Comparison of ENCODE assay signal across 8 mouse cellular contexts in genomic region chr3:96239949-96240798, GRCm38 (mm10). TPM values are rescaled to one million over a fixed set of nuclear protein-coding genes. Genes with fewer than 3 reads are reported as not detected.
A peak's percentile ranks its signal among the peaks of the same experiment; 100 is the strongest.
DNase-seq lines count a peak whose midpoint lies in the region; ATAC-seq and TF ChIP-seq lines count a peak whose summit lies in the region.
"Not testable (repeated sequence)": the region's sequence is repeated elsewhere in the genome, so short reads cannot be mapped to it uniquely, and the experiment has no call there.

Gene Hist2h2aa2 (minus strand): TSS chr3:96240276.

- H3K9me3 ChIP-seq in forebrain, embryonic 13.5 days (replicated peaks); heart, postnatal 0 days (replicated peaks; ENCODE audit: control insufficient read depth, low read length); liver, embryonic 15.5 days (replicated peaks); neural tube, embryonic 13.5 days: not testable (repeated sequence)

- not testable (repeated sequence) for H3K27me3 ChIP-seq in forebrain, embryonic 13.5 days; heart, postnatal 0 days (ENCODE audit: control insufficient read depth, insufficient read depth, low read length); liver, embryonic 15.5 days; neural tube, embryonic 13.5 days

- H3K4me3 ChIP-seq in forebrain, embryonic 13.5 days = peak within 1 kb of the TSS; percentile 36
- H3K4me3 ChIP-seq in heart, postnatal 0 days (ENCODE audit: low read depth, low read length) = peak within 1 kb of the TSS; percentile 35
- peak within 1 kb of the TSS; percentile 47 for H3K4me3 ChIP-seq in liver, embryonic 15.5 days (replicated peaks)
- peak within 1 kb of the TSS; percentile 36 for H3K4me3 ChIP-seq in neural tube, embryonic 13.5 days

- H3K4me1 ChIP-seq in forebrain, embryonic 13.5 days = peaks cover 41% of the 10 kb centered on the region
- peaks cover 30% of the 10 kb centered on the region for H3K4me1 ChIP-seq in heart, postnatal 0 days (ENCODE audit: control insufficient read depth, insufficient read depth)
- H3K4me1 ChIP-seq in liver, embryonic 15.5 days (replicated peaks) = peaks cover 63% of the 10 kb centered on the region
- H3K4me1 ChIP-seq in neural tube, embryonic 13.5 days (replicated peaks) = peaks cover 34% of the 10 kb centered on the region

- peak; percentile 71 for DNase-seq in CD4-positive, CD25-positive, alpha-beta regulatory T cell, adult 2 months (ENCODE audit: low read depth, low spot score)
- DNase-seq in c-Kit-positive CD71-positive TER-119-positive erythroid progenitor cells, embryonic 14.5 days (ENCODE audit: low spot score) = peak; percentile 53
- DNase-seq in heart, postnatal 0 days (ENCODE audit: low spot score) = peak; percentile 82
- DNase-seq in kidney, postnatal 4 days = peak; percentile 94 to 97
- DNase-seq in telencephalon, adult 2 months (ENCODE audit: low read depth, low spot score) = peak; percentile 48

- not testable (repeated sequence) for TF ChIP-seq CTCF in heart, postnatal 0 days (IDR thresholded peaks at IDR 0.05; ENCODE audit: low read depth)

- peak within 1 kb of the TSS; percentile 65 for H3K9ac ChIP-seq in forebrain, embryonic 13.5 days
- peak within 1 kb of the TSS; percentile 37 for H3K9ac ChIP-seq in heart, postnatal 0 days (replicated peaks; ENCODE audit: low read depth, low read length)
- peak within 1 kb of the TSS; percentile 52 for H3K9ac ChIP-seq in liver, embryonic 15.5 days
- peak within 1 kb of the TSS; percentile 64 for H3K9ac ChIP-seq in neural tube, embryonic 13.5 days

- peak within 1 kb of the TSS; percentile 51 for H3K4me2 ChIP-seq in forebrain, embryonic 13.5 days
- H3K4me2 ChIP-seq in heart, postnatal 0 days (ENCODE audit: low read depth, low read length) = peak within 1 kb of the TSS; percentile 53; the same call in 1 of the 2 replicates
- H3K4me2 ChIP-seq in liver, embryonic 15.5 days = peak within 1 kb of the TSS; percentile 64
- H3K4me2 ChIP-seq in neural tube, embryonic 13.5 days = peak within 1 kb of the TSS; percentile 49

- peak within 1 kb of the TSS; percentile 81 for H3K27ac ChIP-seq in forebrain, embryonic 13.5 days
- peak within 1 kb of the TSS; percentile 85 for H3K27ac ChIP-seq in heart, postnatal 0 days (ENCODE audit: low read depth)
- H3K27ac ChIP-seq in liver, embryonic 15.5 days (replicated peaks) = peak within 1 kb of the TSS; percentile 98
- peak within 1 kb of the TSS; percentile 87 for H3K27ac ChIP-seq in neural tube, embryonic 13.5 days (replicated peaks)

- H3K36me3 ChIP-seq in forebrain, embryonic 13.5 days (ENCODE audit: poor library complexity, severe bottlenecking); heart, postnatal 0 days (replicated peaks; ENCODE audit: control insufficient read depth, insufficient read depth, low read length); liver, embryonic 15.5 days (replicated peaks); neural tube, embryonic 13.5 days: not testable (repeated sequence)

- WGBS in forebrain, embryonic 13.5 days = 3% methylated on average over 36 of the region's 85 CpGs
- WGBS in heart, postnatal 0 days = 7% methylated on average over 17 of the region's 85 CpGs
- WGBS in liver, embryonic 15.5 days (ENCODE audit: insufficient replicate concordance) = 2% methylated on average over 44 of the region's 85 CpGs
- 5% methylated on average over 31 of the region's 85 CpGs for WGBS in neural tube, embryonic 13.5 days

- peak; percentile 87 for ATAC-seq in forebrain, embryonic 13.5 days
- ATAC-seq in heart, postnatal 0 days (ENCODE audit: insufficient read depth, low read depth) = peak; percentile 80
- peak; percentile 61 for ATAC-seq in liver, embryonic 15.5 days (ENCODE audit: insufficient read depth)
- peak; percentile 92 for ATAC-seq in neural tube, embryonic 13.5 days (ENCODE audit: low read depth)

- TF ChIP-seq EP300 in heart, postnatal 0 days (IDR thresholded peaks at IDR 0.05; ENCODE audit: low read depth) = not testable (repeated sequence)

RNA-seq across cellular contexts. Expression of gene Hist2h2aa2, which starts in this region (rescaled TPM):
- polyA plus RNA-seq in forebrain, embryonic 13.5 days (2015; fragmentation: Nextera tagmentation; extraction: Ambion mirVana) = 74.1 and 91.2 TPM in 2 replicates
- 1,879 and 2,872 TPM in 2 replicates for total RNA-seq in heart, postnatal 0 days (2014; rRNA removed; ENCODE audit: low replicate concordance)
- 101 and 115 TPM in 2 replicates for polyA plus RNA-seq in heart, postnatal 0 days (2015; fragmentation: Nextera tagmentation; extraction: Ambion mirVana)
- 54.8 and 64.9 TPM in 2 replicates for polyA plus RNA-seq in liver, embryonic 15.5 days (2015; fragmentation: Nextera tagmentation; extraction: Ambion mirVana)
- 69.0 and 69.4 TPM in 2 replicates for polyA plus RNA-seq in neural tube, embryonic 13.5 days (2015; fragmentation: Nextera tagmentation; extraction: Ambion mirVana)

Comparison
In these comparisons a context has a peak if more than half of its experiments do, and no peak if none do; other contexts are left out.
1. Peak in every context shown above with its lines: DNase-seq, ATAC-seq, H3K4me3 ChIP-seq and H3K27ac ChIP-seq.